Mouse (Mus musculus): ENCODE results near the gene Mrpl33. TPM values are rescaled to one million over a fixed set of nuclear protein-coding genes. Genes with fewer than 3 reads are reported as not detected.

Gene Mrpl33
- polyA plus RNA-seq, 1 experiment from 2014 or later, result 237 TPM

GRCm38 (mm10) chr5:31650518-31651288 is 54.0 kb downstream of the Mrpl33 start:
- Histone ChIP-seq H3K9me3 (no peaks in the 10 kb centered on the region), H3K4me1 (no peaks in the 10 kb centered on the region), H3K4me3 (no peak overlapping the region), H3K36me3 (replicated peaks) (peaks cover 8% of the 10 kb centered on the region; the same call in 1 of the 2 replicates), H3K27ac (replicated peaks) (no peak overlapping the region), H3K27me3 (replicated peaks; ENCODE audit: low read depth, poor library complexity, severe bottlenecking) (no peaks in the 10 kb centered on the region)
- no peak for DNase-seq (ENCODE audit: low spot score)
- WGBS, result 88% methylated on average over 2 of the region's 2 CpGs

- DNase-seq (ENCODE audit: low spot score), result no peak
- Histone ChIP-seq H3K36me3 (replicated peaks) (peaks cover 8% of the 10 kb centered on the region; the same call in 1 of the 2 replicates), H3K4me3 (no peak overlapping the region), H3K27ac (replicated peaks) (no peak overlapping the region), H3K9me3 (no peaks in the 10 kb centered on the region), H3K4me1 (no peaks in the 10 kb centered on the region), H3K27me3 (replicated peaks; ENCODE audit: low read depth, poor library complexity, severe bottlenecking) (no peaks in the 10 kb centered on the region)
- WGBS, result 88% methylated on average over 1 of the region's 1 CpGs
Observed at GRCm38 (mm10) chr5:31655688-31656190, 59.0 kb downstream of the Mrpl33 start.

- Histone ChIP-seq H3K27ac (replicated peaks) (no peak overlapping the region), H3K27me3 (replicated peaks; ENCODE audit: low read depth, poor library complexity, severe bottlenecking) (no peaks in the 10 kb centered on the region), H3K9me3 (no peaks in the 10 kb centered on the region), H3K4me1 (peaks cover 3% of the 10 kb centered on the region; the same call in 1 of the 2 replicates), H3K36me3 (replicated peaks) (no peaks in the 10 kb centered on the region), H3K4me3 (no peak overlapping the region)
- no peak for DNase-seq (ENCODE audit: low spot score)
- WGBS, result 34% methylated on average over 1 of the region's 1 CpGs
Observed at GRCm38 (mm10) chr5:31666176-31666575, 69.4 kb downstream of the Mrpl33 start.

- no peak for DNase-seq (ENCODE audit: low spot score)
- Histone ChIP-seq H3K27me3 (replicated peaks; ENCODE audit: low read depth, poor library complexity, severe bottlenecking) (no peaks in the 10 kb centered on the region), H3K4me1 (no peaks in the 10 kb centered on the region), H3K27ac (replicated peaks) (no peak overlapping the region), H3K9me3 (no peaks in the 10 kb centered on the region), H3K4me3 (no peak overlapping the region), H3K36me3 (replicated peaks) (no peaks in the 10 kb centered on the region)
- 82% methylated on average over 13 of the region's 13 CpGs for WGBS
Observed at GRCm38 (mm10) chr5:31668325-31668968, 71.7 kb downstream of the Mrpl33 start.

- Histone ChIP-seq H3K4me1 (no peaks in the 10 kb centered on the region), H3K27ac (replicated peaks) (no peak overlapping the region), H3K9me3 (no peaks in the 10 kb centered on the region), H3K4me3 (no peak overlapping the region), H3K27me3 (replicated peaks; ENCODE audit: low read depth, poor library complexity, severe bottlenecking) (no peaks in the 10 kb centered on the region), H3K36me3 (replicated peaks) (no peaks in the 10 kb centered on the region)
- WGBS, result 80% methylated on average over 5 of the region's 5 CpGs
- DNase-seq (ENCODE audit: low spot score), result no peak
Observed at GRCm38 (mm10) chr5:31669984-31670383, 73.2 kb downstream of the Mrpl33 start.

- Histone ChIP-seq H3K4me3 (no peak overlapping the region), H3K4me1 (no peaks in the 10 kb centered on the region), H3K27me3 (replicated peaks; ENCODE audit: low read depth, poor library complexity, severe bottlenecking) (no peaks in the 10 kb centered on the region), H3K27ac (replicated peaks) (no peak overlapping the region), H3K36me3 (replicated peaks) (no peaks in the 10 kb centered on the region), H3K9me3 (no peaks in the 10 kb centered on the region)
- WGBS, result 64% methylated on average over 2 of the region's 2 CpGs
- no peak for DNase-seq (ENCODE audit: low spot score)
Observed at GRCm38 (mm10) chr5:31671137-31671536, 74.4 kb downstream of the Mrpl33 start.

GRCm38 (mm10) chr5:31673431-31673830 is 76.7 kb downstream of the Mrpl33 start:
- Histone ChIP-seq H3K36me3 (replicated peaks) (no peaks in the 10 kb centered on the region), H3K27ac (replicated peaks) (no peak overlapping the region), H3K9me3 (no peaks in the 10 kb centered on the region), H3K27me3 (replicated peaks; ENCODE audit: low read depth, poor library complexity, severe bottlenecking) (no peaks in the 10 kb centered on the region), H3K4me3 (no peak overlapping the region), H3K4me1 (no peaks in the 10 kb centered on the region)
- DNase-seq (ENCODE audit: low spot score), result no peak
- WGBS, result 74% methylated on average over 2 of the region's 2 CpGs

- H3K9me3 ChIP-seq, result no peaks in the 10 kb centered on the region
- WGBS, result 88% methylated on average over 1 of the region's 1 CpGs
- no peak for DNase-seq (ENCODE audit: low spot score)
- H3K4me1 ChIP-seq, result no peaks in the 10 kb centered on the region
- H3K27ac ChIP-seq (replicated peaks), result no peak overlapping the region
- no peaks in the 10 kb centered on the region for H3K27me3 ChIP-seq (replicated peaks; ENCODE audit: low read depth, poor library complexity, severe bottlenecking)
- no peak overlapping the region for H3K4me3 ChIP-seq
- H3K36me3 ChIP-seq (replicated peaks), result no peaks in the 10 kb centered on the region
Observed at GRCm38 (mm10) chr5:31678000-31678399, 81.3 kb downstream of the Mrpl33 start.

GRCm38 (mm10) chr5:31680183-31680582 is 83.4 kb downstream of the Mrpl33 start:
- Histone ChIP-seq H3K27me3 (replicated peaks; ENCODE audit: low read depth, poor library complexity, severe bottlenecking) (no peaks in the 10 kb centered on the region), H3K4me1 (0 out of 2 replicates have a peak, but pooled peaks cover 4% of the 10 kb centered on the region), H3K9me3 (no peaks in the 10 kb centered on the region), H3K27ac (replicated peaks) (no peak overlapping the region), H3K36me3 (replicated peaks) (no peaks in the 10 kb centered on the region), H3K4me3 (no peak overlapping the region)
- no peak for DNase-seq (ENCODE audit: low spot score)
- 78% methylated on average over 4 of the region's 4 CpGs for WGBS

GRCm38 (mm10) chr5:31682305-31682704 is 85.6 kb downstream of the Mrpl33 start:
- Histone ChIP-seq H3K9me3 (no peaks in the 10 kb centered on the region), H3K27ac (replicated peaks) (no peak overlapping the region), H3K4me1 (0 out of 2 replicates have a peak, but pooled peaks cover 4% of the 10 kb centered on the region), H3K4me3 (no peak overlapping the region), H3K36me3 (replicated peaks) (no peaks in the 10 kb centered on the region), H3K27me3 (replicated peaks; ENCODE audit: low read depth, poor library complexity, severe bottlenecking) (no peaks in the 10 kb centered on the region)
- WGBS, result 95% methylated on average over 1 of the region's 1 CpGs
- no peak for DNase-seq (ENCODE audit: low spot score)

- no peak for DNase-seq (ENCODE audit: low spot score)
- Histone ChIP-seq H3K4me1 (0 out of 2 replicates have a peak, but pooled peaks cover 4% of the 10 kb centered on the region), H3K4me3 (no peak overlapping the region), H3K27me3 (replicated peaks; ENCODE audit: low read depth, poor library complexity, severe bottlenecking) (no peaks in the 10 kb centered on the region), H3K27ac (replicated peaks) (no peak overlapping the region), H3K36me3 (replicated peaks) (no peaks in the 10 kb centered on the region), H3K9me3 (no peaks in the 10 kb centered on the region)
- WGBS, result 49% methylated on average over 2 of the region's 2 CpGs
Observed at GRCm38 (mm10) chr5:31686040-31686439, 89.3 kb downstream of the Mrpl33 start.

GRCm38 (mm10) chr5:31687972-31688371 is 91.2 kb downstream of the Mrpl33 start:
- Histone ChIP-seq H3K27me3 (replicated peaks; ENCODE audit: low read depth, poor library complexity, severe bottlenecking) (no peaks in the 10 kb centered on the region), H3K9me3 (no peaks in the 10 kb centered on the region), H3K4me3 (no peak overlapping the region), H3K4me1 (0 out of 2 replicates have a peak, but pooled peaks cover 4% of the 10 kb centered on the region), H3K27ac (replicated peaks) (no peak overlapping the region), H3K36me3 (replicated peaks) (no peaks in the 10 kb centered on the region)
- DNase-seq (ENCODE audit: low spot score), result no peak
- 88% methylated on average over 3 of the region's 3 CpGs for WGBS

GRCm38 (mm10) chr5:31693191-31693590 is 96.5 kb downstream of the Mrpl33 start:
- H3K4me3 ChIP-seq, result no peak overlapping the region
- H3K9me3 ChIP-seq, result no peaks in the 10 kb centered on the region
- H3K36me3 ChIP-seq (replicated peaks), result no peaks in the 10 kb centered on the region
- peaks cover 7% of the 10 kb centered on the region for H3K4me1 ChIP-seq
- no peak overlapping the region for H3K27ac ChIP-seq (replicated peaks)
- no peaks in the 10 kb centered on the region for H3K27me3 ChIP-seq (replicated peaks; ENCODE audit: low read depth, poor library complexity, severe bottlenecking)
- DNase-seq (ENCODE audit: low spot score), result no peak
